Mouse (Mus musculus) bone marrow macrophage, adult 2 months (primary cell): ENCODE results near the gene Kdm4b.

Experiments
- CTCF ChIP-seq: IDR thresholded peaks from 2 replicates; pipeline ENCODE4 v1.5.1; 2012; ENCODE audit warnings: low read depth, mild to moderate bottlenecking, low read length, moderate library complexity
- POLR2A ChIP-seq: IDR thresholded peaks from 2 replicates; pipeline ENCODE4 v1.6.1; 2012; ENCODE audit warnings: mild to moderate bottlenecking, low read depth, low read length, borderline replicate concordance

DNA sequence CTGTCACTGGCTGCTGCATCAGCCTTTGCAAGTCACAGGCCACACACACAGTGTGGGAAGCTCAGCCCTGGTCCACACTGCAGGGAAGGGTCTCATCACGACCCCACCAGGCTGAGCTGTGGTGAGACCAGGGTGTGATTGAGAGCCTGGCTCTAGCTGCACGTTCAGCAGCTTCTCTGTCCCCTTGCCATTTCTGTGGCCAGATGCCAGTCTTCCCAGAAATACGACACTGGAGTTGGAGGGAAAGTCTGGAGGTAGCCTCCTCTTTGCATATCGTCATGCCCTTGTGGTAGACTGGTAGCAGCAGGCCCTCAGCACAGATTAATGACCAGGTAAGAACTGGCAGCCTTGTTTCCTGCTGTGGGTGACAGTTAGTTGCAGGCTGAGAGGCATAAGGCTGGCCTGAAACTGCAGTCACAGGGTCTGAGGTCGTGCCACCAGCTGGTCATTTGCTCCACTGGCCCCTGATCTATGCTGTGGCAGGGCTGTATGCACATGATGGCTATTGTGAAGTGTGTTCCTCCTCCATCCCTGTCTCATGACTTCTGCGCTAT, 53.5 kb downstream of the Kdm4b start:
- TF ChIP-seq CTCF (no peak), POLR2A (no peak)
